Comparison of ENCODE assay signal across 8 mouse cellular contexts in genomic region chr6:52002676-52003075, GRCm38 (mm10). TPM values are rescaled to one million over a fixed set of nuclear protein-coding genes. Genes with fewer than 3 reads are reported as not detected.
DNase-seq lines count a peak whose midpoint lies in the region; ATAC-seq and TF ChIP-seq lines count a peak whose summit lies in the region.

No protein-coding gene starts in this region.

- H3K9ac ChIP-seq in heart, adult 2 months (ENCODE audit: low read depth, low read length) = no peak overlapping the region
- no peak overlapping the region for H3K9ac ChIP-seq in hindbrain, postnatal 0 days (replicated peaks; ENCODE audit: low read length)

- intact Hi-C loops in heart, adult 2 months (cut with DNase I) = loop anchor here (2.0 to 10.0 kb wide), 2 partner anchors 194 to 538 kb away; partner anchors contain the start of gene Hnrnpa2b1

- H3K36me3 ChIP-seq in heart, adult 2 months (ENCODE audit: control insufficient read depth, insufficient read depth, low read length) = no peaks in the 10 kb centered on the region
- no peaks in the 10 kb centered on the region for H3K36me3 ChIP-seq in hindbrain, postnatal 0 days (ENCODE audit: insufficient read depth, low read length)

- no peak overlapping the region for H3K4me2 ChIP-seq in hindbrain, postnatal 0 days (ENCODE audit: low read depth, low read length)

- H3K4me3 ChIP-seq in heart, adult 2 months = no peak overlapping the region
- no peak overlapping the region for H3K4me3 ChIP-seq in hindbrain, postnatal 0 days (ENCODE audit: low read length)

- 54% methylated on average over 8 of the region's 8 CpGs for WGBS in heart, adult 2 months
- WGBS in hindbrain, postnatal 0 days = 42% methylated on average over 8 of the region's 8 CpGs

- 0 out of 2 replicates have a peak, but pooled peaks have one; percentile 12 for ATAC-seq in hindbrain, postnatal 0 days

- no peak for TF ChIP-seq POLR2A in heart, adult 2 months (IDR thresholded peaks at IDR 0.05; ENCODE audit: insufficient read depth, low read depth, low read length)

- TF ChIP-seq CTCF in heart, adult 2 months (IDR thresholded peaks at IDR 0.05) = peak; percentile 68
- TF ChIP-seq CTCF in hindbrain, postnatal 0 days (IDR thresholded peaks at IDR 0.05; ENCODE audit: low read depth) = peak; percentile 60

- peaks cover 2% of the 10 kb centered on the region; the same call in 1 of the 2 replicates for H3K79me2 ChIP-seq in heart, adult 2 months (replicated peaks; ENCODE audit: control insufficient read depth, insufficient read depth, low read length)

- H3K27ac ChIP-seq in heart, adult 2 months = no peak overlapping the region
- no peak overlapping the region for H3K27ac ChIP-seq in hindbrain, postnatal 0 days

- peaks cover 4% of the 10 kb centered on the region for H3K4me1 ChIP-seq in heart, adult 2 months (ENCODE audit: control insufficient read depth, insufficient read depth, low read length)
- H3K4me1 ChIP-seq in hindbrain, postnatal 0 days (ENCODE audit: insufficient read depth, low read length) = no peaks in the 10 kb centered on the region

- peaks cover 10% of the 10 kb centered on the region for H3K27me3 ChIP-seq in heart, adult 2 months (ENCODE audit: control insufficient read depth, insufficient read depth, low read length)
- H3K27me3 ChIP-seq in hindbrain, postnatal 0 days (ENCODE audit: insufficient read depth, low read length) = peaks cover 40% of the 10 kb centered on the region

- no peaks in the 10 kb centered on the region for H3K9me3 ChIP-seq in hindbrain, postnatal 0 days (ENCODE audit: low read length)

- DNase-seq in heart, adult 2 months = no peak
- DNase-seq in heart, adult 9 months (ENCODE audit: low spot score in 2 of 2) = no peak
- peak; percentile 15 for DNase-seq in right cerebral cortex, postnatal 14 days
- DNase-seq in right cerebral cortex, postnatal 25 days = no peak
- DNase-seq in hindbrain, postnatal 0 days (ENCODE audit: low spot score) = peak; percentile 82
- DNase-seq in naive thymus-derived CD4-positive, alpha-beta T cell, adult 2 months (ENCODE audit: low read depth) = peak; percentile 61
- DNase-seq in cerebellum, adult 11-12 months = no peak
- no peak for DNase-seq in frontal cortex, postnatal 25 days (ENCODE audit: low spot score in 2 of 2)

- no peak for TF ChIP-seq EP300 in heart, adult 2 months (IDR thresholded peaks at IDR 0.05; ENCODE audit: insufficient read depth, low read depth, low read length)

RNA-seq across cellular contexts. Expression of gene Skap2, which starts 9.7 kb away (rescaled TPM):
- 1 to 10 TPM; 8.6 to 8.9 TPM for total RNA-seq in heart, adult 2 months (2021)
- 5.0 and 6.7 TPM in 2 replicates for polyA plus RNA-seq in heart, adult 2 months (2012; rRNA removed)
- total RNA-seq in hindbrain, postnatal 0 days (2014; rRNA removed) = 9.8 and 11.1 TPM in 2 replicates
- 28.1 TPM in 2 replicates for polyA plus RNA-seq in hindbrain, postnatal 0 days (2015; fragmentation: Nextera tagmentation; extraction: Ambion mirVana)

Comparison
In these comparisons a context has a peak if more than half of its experiments do, and no peak if none do; other contexts are left out.
1. DNase-seq: peak in right cerebral cortex, postnatal 14 days (single experiment), hindbrain, postnatal 0 days (single experiment) and naive thymus-derived CD4-positive, alpha-beta T cell, adult 2 months (single experiment); none in heart, adult 2 months (0 of 2), heart, adult 9 months (0 of 2), right cerebral cortex, postnatal 25 days (single experiment), cerebellum, adult 11-12 months (single experiment) and frontal cortex, postnatal 25 days (0 of 2).